Mouse (Mus musculus) limb, embryonic 11.5 days (tissue): ENCODE data around the gene Ndel1. TPM values are rescaled to one million over a fixed set of nuclear protein-coding genes. Genes with fewer than 3 reads are reported as not detected.

Experiments used
- ATAC-seq: fragments of 200-750 bp; cut with Nextera tagmentation; 2 replicates; pipeline ENCODE4 v1.8.0; 2017; ENCODE audit warnings: low read depth; ENCODE audit not compliant: insufficient number of reproducible peaks, low FRiP score, low TSS enrichment
- DNase-seq: peaks from one replicate; pipeline ENCODE4 v3.0.0-alpha.2; 2015; ENCODE audit warnings: low spot score
- H3K27ac ChIP-seq: fragments of 300-500 bp; sonication (generic); replicated peaks from 2 replicates; pipeline ENCODE4 v1.5.1; 2014; ENCODE audit warnings: low read depth, mild to moderate bottlenecking, low read length
- H3K27me3 ChIP-seq: fragments of 300-500 bp; sonication (generic); 2 replicates; pipeline ENCODE4 v1.6.1; 2014; ENCODE audit warnings: mild to moderate bottlenecking, low read length, mixed read lengths; ENCODE audit not compliant: control insufficient read depth, insufficient read depth
- H3K36me3 ChIP-seq: fragments of 300-500 bp; sonication (generic); 2 replicates; pipeline ENCODE4 v1.6.1; 2014; ENCODE audit warnings: mild to moderate bottlenecking, low read length, moderate library complexity, mixed read lengths; ENCODE audit not compliant: control insufficient read depth, insufficient read depth
- H3K4me1 ChIP-seq: fragments of 300-500 bp; sonication (generic); 2 replicates; pipeline ENCODE4 v1.6.1; 2014; ENCODE audit warnings: low read length, mixed read lengths; ENCODE audit not compliant: control insufficient read depth, insufficient read depth
- H3K4me2 ChIP-seq: fragments of 300-500 bp; sonication (generic); 2 replicates; pipeline ENCODE4 v1.6.1; 2014; ENCODE audit warnings: low read depth, mild to moderate bottlenecking, moderate library complexity; ENCODE audit not compliant: severe bottlenecking
- H3K4me3 ChIP-seq: fragments of 300-500 bp; sonication (generic); 2 replicates; pipeline ENCODE4 v1.5.1; 2014; ENCODE audit warnings: low read depth, low read length
- H3K9ac ChIP-seq: fragments of 300-500 bp; sonication (generic); 2 replicates; pipeline ENCODE4 v1.6.1; 2014; ENCODE audit warnings: mild to moderate bottlenecking, low read length
- H3K9me3 ChIP-seq: fragments of 300-500 bp; sonication (generic); 2 replicates; pipeline ENCODE4 v1.6.1; 2016; ENCODE audit warnings: low read length; ENCODE audit not compliant: control insufficient read depth
- WGBS: fragments of 180-500 bp; shearing (Covaris S2); extraction: QIAGEN DNeasy Blood & Tissue Kit; methylation state at CpG from one replicate; pipeline ENCODE4 v1.1.7; 2014; 5-methylcytosine and 5-hydroxymethylcytosine counted together
- polyA plus RNA-seq: library from polyadenylated mRNA; unstranded; fragments of >200 nt; fragmentation: Nextera tagmentation; extraction: Ambion mirVana; gene quantifications from 2 replicates; pipeline ENCODE4 v1.2.1, GENCODE M21; 2014

Ndel1 gene
- polyA plus RNA-seq, 1 experiment from 2014 or later, result 53.2 TPM

- H3K27me3 ChIP-seq, result no peaks in the 10 kb centered on the region
- WGBS, result 75% methylated on average over 7 of the region's 7 CpGs
- no peak for ATAC-seq
Measured at GRCm38 (mm10) chr11:68776147-68776655, 95.5 kb downstream of the Ndel1 start.

More at GRCm38 (mm10) chr11:68776147-68776655, 95.5 kb downstream of the Ndel1 start:
- no peaks in the 10 kb centered on the region for H3K9me3 ChIP-seq
- H3K36me3 ChIP-seq, result peaks cover 24% of the 10 kb centered on the region
- H3K4me3 ChIP-seq, result no peak overlapping the region
- DNase-seq, result no peak
- H3K4me2 ChIP-seq, result no peak overlapping the region
- no peak overlapping the region for H3K27ac ChIP-seq
- no peak overlapping the region for H3K9ac ChIP-seq
- H3K4me1 ChIP-seq, result no peaks in the 10 kb centered on the region

Other genes with a start within 250 kb of the Ndel1 start
- gene Myh10, start 180.3 kb downstream of the Ndel1 start, polyA plus RNA-seq, result 148 and 172 TPM in 2 replicates
- not detected in 2 replicates for gene Rnf222, start 16.7 kb upstream of the Ndel1 start, polyA plus RNA-seq
- 1,145 and 1,149 TPM in 2 replicates for gene Rpl26, start 29.7 kb upstream of the Ndel1 start, polyA plus RNA-seq
- gene Odf4, start 55.2 kb upstream of the Ndel1 start, polyA plus RNA-seq, result not detected in 2 replicates
- gene Arhgef15, start 85.6 kb upstream of the Ndel1 start, polyA plus RNA-seq, result 6.7 and 7.7 TPM in 2 replicates
- 2.6 and 3.0 TPM in 2 replicates for gene Slc25a35, start 96.3 kb upstream of the Ndel1 start, polyA plus RNA-seq
- gene Rangrf, start 103.3 kb upstream of the Ndel1 start, polyA plus RNA-seq, result 82.6 and 84.4 TPM in 2 replicates
- gene Pfas, start 136.6 kb upstream of the Ndel1 start, polyA plus RNA-seq, result 43.6 and 48.8 TPM in 2 replicates
- gene Ctc1, start 144.1 kb upstream of the Ndel1 start, polyA plus RNA-seq, result 80.4 and 83.1 TPM in 2 replicates
- gene Aurkb, start 173.8 kb upstream of the Ndel1 start, polyA plus RNA-seq, result 171 and 178 TPM in 2 replicates
- 6.2 and 7.0 TPM in 2 replicates for gene Borcs6, start 187.9 kb upstream of the Ndel1 start, polyA plus RNA-seq
- 34.6 and 36.7 TPM in 2 replicates for gene Tmem107, start 198.9 kb upstream of the Ndel1 start, polyA plus RNA-seq
- gene Vamp2, start 216.6 kb upstream of the Ndel1 start, polyA plus RNA-seq, result 64.2 and 73.3 TPM in 2 replicates
- 8.0 and 9.1 TPM in 2 replicates for gene Per1, start 223.4 kb upstream of the Ndel1 start, polyA plus RNA-seq
- 0.54 and 0.65 TPM in 2 replicates for gene Hes7, start 248.5 kb upstream of the Ndel1 start, polyA plus RNA-seq